Mouse (Mus musculus) mouse embryonic stem cell (cell line): ENCODE results near the gene Tctex1d4.

Source experiments
- in situ Hi-C, 2 experiments: fragments of 300-500 bp; cut with MboI; formaldehyde crosslinking; loops; 1 replicate in 1 of 2; 3 replicates in 1 of 2; pipeline ENCODE4 v1.14.3; 2019 to 2020; ENCODE audit warnings: low sequenced_read_pairs in 2 of 2, low pct_unique_long_range_greater_than_20kb in 1 of 2, mixed read lengths in 1 of 2; ENCODE audit not compliant: unreplicated experiment in 1 of 2

Tctex1d4 gene

GRCm38 (mm10) chr4:117132794-117133143 is 6.2 kb downstream of the Tctex1d4 start:
- in situ Hi-C loops = loop anchor here (25.0 kb wide), 2 partner anchors 295 to 320 kb away; partner anchors contain the start of genes Hpdl (in 1 of the 2), Mutyh (in 1 of the 2) and Toe1 (in 1 of the 2)

- in situ Hi-C loops = loop anchor here (25.0 kb wide), 2 partner anchors 296 to 321 kb away; partner anchors contain the start of genes Hpdl (in 1 of the 2), Mutyh (in 1 of the 2) and Toe1 (in 1 of the 2)
Observed at GRCm38 (mm10) chr4:117133366-117133796, 6.8 kb downstream of the Tctex1d4 start.

- in situ Hi-C loops = loop anchor here (25.0 kb wide), 2 partner anchors 297 to 322 kb away; partner anchors contain the start of genes Hpdl (in 1 of the 2), Mutyh (in 1 of the 2) and Toe1 (in 1 of the 2)
Observed at GRCm38 (mm10) chr4:117133817-117134600, 7.4 kb downstream of the Tctex1d4 start, which contains the start of gene Plk3. Gene Plk3, minus strand, starts transcription at chr4:117133963.

GRCm38 (mm10) chr4:117134601-117134995 is 8.0 kb downstream of the Tctex1d4 start:
- in situ Hi-C loops = loop anchor here (25.0 kb wide), 2 partner anchors 297 to 322 kb away; partner anchors contain the start of genes Hpdl (in 1 of the 2), Mutyh (in 1 of the 2) and Toe1 (in 1 of the 2)

GRCm38 (mm10) chr4:117136034-117136433 is 9.4 kb downstream of the Tctex1d4 start:
- in situ Hi-C loops = loop anchor here (25.0 kb wide), 2 partner anchors 299 to 324 kb away; partner anchors contain the start of genes Hpdl (in 1 of the 2), Mutyh (in 1 of the 2) and Toe1 (in 1 of the 2)

GRCm38 (mm10) chr4:117138295-117139216 is 12.0 kb downstream of the Tctex1d4 start:
- in situ Hi-C loops = loop anchor here (25.0 kb wide), 2 partner anchors 301 to 326 kb away; partner anchors contain the start of genes Hpdl (in 1 of the 2), Mutyh (in 1 of the 2) and Toe1 (in 1 of the 2)

GRCm38 (mm10) chr4:117139217-117139612 is 12.6 kb downstream of the Tctex1d4 start:
- in situ Hi-C loops = loop anchor here (25.0 kb wide), 2 partner anchors 302 to 327 kb away; partner anchors contain the start of genes Hpdl (in 1 of the 2), Mutyh (in 1 of the 2) and Toe1 (in 1 of the 2)

GRCm38 (mm10) chr4:117140613-117141012 is 14.0 kb downstream of the Tctex1d4 start:
- in situ Hi-C loops = loop anchor here (5.0 to 25.0 kb wide), 5 partner anchors 33 to 328 kb away; partner anchors contain the start of genes Hpdl (in 1 of the 2), Mutyh (in 1 of the 2) and Toe1 (in 1 of the 2)

GRCm38 (mm10) chr4:117143023-117143422 is 16.4 kb downstream of the Tctex1d4 start:
- in situ Hi-C loops = loop anchor here (5.0 to 25.0 kb wide), 5 partner anchors 36 to 331 kb away; partner anchors contain the start of genes Hpdl (in 1 of the 2), Mutyh (in 1 of the 2) and Toe1 (in 1 of the 2)

GRCm38 (mm10) chr4:117145248-117145647 is 18.7 kb downstream of the Tctex1d4 start:
- in situ Hi-C loops = loop anchor here (25.0 kb wide), 2 partner anchors 308 to 333 kb away; partner anchors contain the start of genes Hpdl (in 1 of the 2), Mutyh (in 1 of the 2) and Toe1 (in 1 of the 2)

GRCm38 (mm10) chr4:117146176-117146575 is 19.6 kb downstream of the Tctex1d4 start:
- in situ Hi-C loops = loop anchor here (25.0 kb wide), 2 partner anchors 309 to 334 kb away; partner anchors contain the start of genes Hpdl (in 1 of the 2), Mutyh (in 1 of the 2) and Toe1 (in 1 of the 2)

- in situ Hi-C loops = loop anchor here (25.0 kb wide), 2 partner anchors 311 to 336 kb away; partner anchors contain the start of genes Hpdl (in 1 of the 2), Mutyh (in 1 of the 2) and Toe1 (in 1 of the 2)
Observed at GRCm38 (mm10) chr4:117148047-117148713, 21.6 kb downstream of the Tctex1d4 start.

- in situ Hi-C loops = loop anchor here (25.0 kb wide), 2 partner anchors 312 to 337 kb away; partner anchors contain the start of genes Hpdl (in 1 of the 2), Mutyh (in 1 of the 2) and Toe1 (in 1 of the 2)
Observed at GRCm38 (mm10) chr4:117148815-117149214, 22.2 kb downstream of the Tctex1d4 start.

- in situ Hi-C loops = loop anchor here (25.0 kb wide), 2 partner anchors 312 to 337 kb away; partner anchors contain the start of genes Hpdl (in 1 of the 2), Mutyh (in 1 of the 2) and Toe1 (in 1 of the 2)
Observed at GRCm38 (mm10) chr4:117149291-117150211, 23.0 kb downstream of the Tctex1d4 start.

GRCm38 (mm10) chr4:117150212-117150733 is 23.7 kb downstream of the Tctex1d4 start:
- in situ Hi-C loops = no loop called here
